Mouse (Mus musculus) limb, embryonic 14.5 days (tissue): Measurements from ENCODE around the gene Mark4. TPM values are rescaled to one million over a fixed set of nuclear protein-coding genes. Genes with fewer than 3 reads are reported as not detected.
A peak's percentile ranks its signal among the peaks of the same experiment; 100 is the strongest.

Experiments
- ATAC-seq: fragments of 200-750 bp; cut with Nextera tagmentation; 2 replicates; pipeline ENCODE4 v1.8.0; 2017; ENCODE audit warnings: low read depth, moderate number of reproducible peaks, moderate TSS enrichment; ENCODE audit not compliant: low FRiP score
- DNase-seq: peaks from one replicate; pipeline ENCODE4 v3.0.0-alpha.2; 2015; ENCODE audit warnings: low spot score
- H3K27ac ChIP-seq: fragments of 300-500 bp; sonication (generic); replicated peaks from 2 replicates; pipeline ENCODE4 v1.5.1; 2014; ENCODE audit warnings: low read depth, mild to moderate bottlenecking, low read length, moderate library complexity, mixed read lengths
- H3K27me3 ChIP-seq: fragments of 300-500 bp; sonication (generic); 2 replicates; pipeline ENCODE4 v1.6.1; 2014; ENCODE audit warnings: low read length, mixed read lengths; ENCODE audit not compliant: control insufficient read depth, insufficient read depth
- H3K36me3 ChIP-seq: fragments of 300-500 bp; sonication (generic); 2 replicates; pipeline ENCODE4 v1.6.1; 2014; ENCODE audit warnings: mild to moderate bottlenecking, low read length, moderate library complexity, mixed read lengths; ENCODE audit not compliant: control insufficient read depth, insufficient read depth
- H3K4me1 ChIP-seq: fragments of 300-500 bp; sonication (generic); 2 replicates; pipeline ENCODE4 v1.6.1; 2014; ENCODE audit warnings: antibody characterized with exemption, low read length, mixed read lengths; ENCODE audit not compliant: control insufficient read depth, insufficient read depth
- H3K4me2 ChIP-seq: fragments of 300-500 bp; sonication (generic); replicated peaks from 2 replicates; pipeline ENCODE4 v1.6.1; 2014; ENCODE audit warnings: low read depth, mild to moderate bottlenecking, low read length, moderate library complexity; ENCODE audit not compliant: severe bottlenecking
- H3K4me3 ChIP-seq: fragments of 300-500 bp; sonication (generic); replicated peaks from 2 replicates; pipeline ENCODE4 v1.5.1; 2014; ENCODE audit warnings: low read length
- H3K9ac ChIP-seq: fragments of 300-500 bp; sonication (generic); 2 replicates; pipeline ENCODE4 v1.6.1; 2014; ENCODE audit warnings: mild to moderate bottlenecking, low read depth, low read length, moderate library complexity; ENCODE audit not compliant: severe bottlenecking
- H3K9me3 ChIP-seq: fragments of 300-500 bp; sonication (generic); 2 replicates; pipeline ENCODE4 v1.6.1; 2016; ENCODE audit warnings: low read length; ENCODE audit not compliant: control insufficient read depth
- POLR2A ChIP-seq: fragments of 200-500 bp; IDR thresholded peaks from 2 replicates; pipeline ENCODE4 v1.8.0; 2012; ENCODE audit warnings: inconsistent platforms, mild to moderate bottlenecking, moderate library complexity, borderline replicate concordance; ENCODE audit not compliant: insufficient read depth, insufficient read length; ENCODE audit errors: extremely low read depth
- WGBS: fragments of 180-500 bp; shearing (Covaris S2); extraction: QIAGEN DNeasy Blood & Tissue Kit; methylation state at CpG from one replicate; pipeline ENCODE4 v1.1.7; 2014; 5-methylcytosine and 5-hydroxymethylcytosine counted together
- polyA plus RNA-seq, 2 experiments: library from polyadenylated mRNA; depleted of rRNA in 1 of 2; stranded (reverse) in 1 of 2; unstranded in 1 of 2; fragments of >200 nt; fragmentation: Nextera tagmentation in 1 of 2; extraction: Ambion mirVana in 1 of 2; gene quantifications; 2 replicates each; pipeline versions ENCODE4 v1.2.1 to v1.2.3; 2012 to 2014

Mark4 gene
- polyA plus RNA-seq, 2 experiments: 11.5 to 34.8 TPM

- Histone ChIP-seq H3K27me3 (no peaks in the 10 kb centered on the region), H3K9ac (no peak overlapping the region), H3K36me3 (peaks cover 83% of the 10 kb centered on the region), H3K9me3 (no peaks in the 10 kb centered on the region; the same call in 1 of the 2 replicates), H3K4me3 (no peak overlapping the region), H3K4me1 (no peaks in the 10 kb centered on the region), H3K4me2 (no peak overlapping the region), H3K27ac (no peak overlapping the region)
- ATAC-seq (no peak), DNase-seq (no peak)
- no peak for TF ChIP-seq POLR2A
- 93% methylated on average over 12 of the region's 12 CpGs for WGBS
These were observed 9.5 kb downstream of the Mark4 start for GRCm38 (mm10) chr7:19449165-19449564.

- H3K4me2 ChIP-seq: no peak overlapping the region
- DNase-seq: no peak
- H3K27me3 ChIP-seq: no peaks in the 10 kb centered on the region
- H3K27ac ChIP-seq: no peak overlapping the region
- H3K4me1 ChIP-seq: no peaks in the 10 kb centered on the region
- WGBS: 93% methylated on average over 16 of the region's 16 CpGs
- H3K9me3 ChIP-seq: no peaks in the 10 kb centered on the region; the same call in 1 of the 2 replicates
- no peak for TF ChIP-seq POLR2A
- H3K4me3 ChIP-seq: no peak overlapping the region
- ATAC-seq: no peak
- no peak overlapping the region for H3K9ac ChIP-seq
- peaks cover 91% of the 10 kb centered on the region for H3K36me3 ChIP-seq
These were observed 10.9 kb downstream of the Mark4 start for GRCm38 (mm10) chr7:19447689-19448088.

- DNase-seq (no peak), ATAC-seq (no peak)
- Histone ChIP-seq H3K9ac (no peak overlapping the region), H3K4me2 (no peak overlapping the region), H3K4me3 (no peak overlapping the region), H3K27me3 (no peaks in the 10 kb centered on the region), H3K36me3 (peaks cover 95% of the 10 kb centered on the region), H3K27ac (no peak overlapping the region), H3K4me1 (no peaks in the 10 kb centered on the region), H3K9me3 (no peaks in the 10 kb centered on the region)
- no peak for TF ChIP-seq POLR2A
- WGBS: 78% methylated on average over 11 of the region's 12 CpGs
These were observed 13.8 kb downstream of the Mark4 start for GRCm38 (mm10) chr7:19444801-19445200.

GRCm38 (mm10) chr7:19443344-19443743 is 15.3 kb downstream of the Mark4 start:
- no peaks in the 10 kb centered on the region for H3K4me1 ChIP-seq
- H3K27me3 ChIP-seq: no peaks in the 10 kb centered on the region
- no peak for TF ChIP-seq POLR2A
- H3K27ac ChIP-seq: no peak overlapping the region
- 25% methylated on average over 3 of the region's 3 CpGs for WGBS
- ATAC-seq (peak; percentile 53; the same call in 1 of the 2 replicates), DNase-seq (peak; percentile 84)
- no peak overlapping the region for H3K9ac ChIP-seq
- H3K4me3 ChIP-seq: no peak overlapping the region
- H3K9me3 ChIP-seq: no peaks in the 10 kb centered on the region
- H3K36me3 ChIP-seq: peaks cover 84% of the 10 kb centered on the region
- H3K4me2 ChIP-seq: no peak overlapping the region

GRCm38 (mm10) chr7:19441448-19442091 is 17.1 kb downstream of the Mark4 start:
- H3K9me3 ChIP-seq: no peaks in the 10 kb centered on the region
- H3K36me3 ChIP-seq: peaks cover 84% of the 10 kb centered on the region
- no peaks in the 10 kb centered on the region for H3K4me1 ChIP-seq
- no peak for DNase-seq
- H3K4me2 ChIP-seq: no peak overlapping the region
- 92% methylated on average over 9 of the region's 9 CpGs for WGBS
- H3K27ac ChIP-seq: no peak overlapping the region
- TF ChIP-seq POLR2A: no peak
- no peak for ATAC-seq
- no peaks in the 10 kb centered on the region for H3K27me3 ChIP-seq
- no peak overlapping the region for H3K4me3 ChIP-seq
- no peak overlapping the region for H3K9ac ChIP-seq
